11 mouse cellular contexts compared by ENCODE assay signal in genomic region chr16:49518844-49519243, GRCm38 (mm10).
"Had no signal": no experiment of that assay in that cellular context is flagged by ENCODE, and none has a peak within 500 bp of the region (broad histone marks: within the 10 kb centered on the region; RNA-seq: fewer than 3 reads in every experiment).

No protein-coding gene starts in this region.

- DNase-seq: kidney, adult 2 months; kidney, postnatal 25 days; liver, postnatal 0 days; lung, embryonic 14.5 days; retina, postnatal 1 day; spleen, adult 18-20 months; thymus, adult 18-20 months; thymus, postnatal 36 days had no signal

- ATAC-seq: intestine, postnatal 0 days; liver, postnatal 0 days; lung, postnatal 0 days; midbrain, embryonic 15.5 days had no signal
